Mouse (Mus musculus) bone marrow macrophage, adult 2 months (primary cell): ENCODE results near the gene Prss27. TPM values are rescaled to one million over a fixed set of nuclear protein-coding genes. Genes with fewer than 3 reads are reported as not detected.

ENCODE experiments used
- H3K27ac ChIP-seq: 2 replicates; pipeline ENCODE4 v1.5.1; 2012; ENCODE audit warnings: low read depth, low read length; ENCODE audit not compliant: insufficient read depth
- H3K4me1 ChIP-seq: 2 replicates; pipeline ENCODE4 v1.6.1; 2012; ENCODE audit warnings: low read length; ENCODE audit not compliant: control insufficient read depth, insufficient read depth
- H3K4me3 ChIP-seq: 2 replicates; pipeline ENCODE4 v1.5.1; 2012; ENCODE audit warnings: mild to moderate bottlenecking, low read length, moderate library complexity; ENCODE audit not compliant: insufficient read depth
- CTCF ChIP-seq: IDR thresholded peaks from 2 replicates; pipeline ENCODE4 v1.5.1; 2012; ENCODE audit warnings: low read depth, mild to moderate bottlenecking, low read length, moderate library complexity
- POLR2A ChIP-seq: IDR thresholded peaks from 2 replicates; pipeline ENCODE4 v1.6.1; 2012; ENCODE audit warnings: mild to moderate bottlenecking, low read depth, low read length, borderline replicate concordance
- polyA plus RNA-seq: library from polyadenylated mRNA; stranded (reverse); fragments of >200 nt; gene quantifications from 2 replicates; pipeline ENCODE4 v1.2.4, GENCODE M21; 2012; ENCODE audit not compliant: missing spikeins, insufficient read depth, insufficient read length

Gene Prss27
- polyA plus RNA-seq, 1 experiment: not detected

DNA sequence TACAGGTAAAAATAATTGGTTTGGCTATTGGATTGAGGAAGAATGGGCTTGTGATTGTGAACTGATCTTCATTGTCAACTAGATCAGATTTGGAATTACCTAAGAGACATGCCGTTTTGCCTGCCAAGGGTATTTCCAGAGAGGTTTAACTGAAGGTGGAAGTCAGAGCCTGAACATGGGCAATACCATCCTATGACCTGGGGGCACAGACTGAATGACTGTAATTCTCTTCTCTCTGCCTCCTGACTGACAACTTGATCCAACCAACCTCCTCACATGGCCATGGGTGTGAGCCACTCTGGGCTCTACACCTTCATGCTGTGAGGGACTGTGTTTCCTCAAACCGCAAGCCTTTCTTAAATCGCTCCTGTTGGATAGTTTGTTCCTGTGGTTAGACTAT, 32.9 kb upstream of the Prss27 start:
- H3K4me1 ChIP-seq: peaks cover 29% of the 10 kb centered on the region
- no peak overlapping the region for H3K27ac ChIP-seq
- H3K4me3 ChIP-seq: no peak overlapping the region
- no peak for TF ChIP-seq CTCF
- TF ChIP-seq POLR2A: no peak

DNA sequence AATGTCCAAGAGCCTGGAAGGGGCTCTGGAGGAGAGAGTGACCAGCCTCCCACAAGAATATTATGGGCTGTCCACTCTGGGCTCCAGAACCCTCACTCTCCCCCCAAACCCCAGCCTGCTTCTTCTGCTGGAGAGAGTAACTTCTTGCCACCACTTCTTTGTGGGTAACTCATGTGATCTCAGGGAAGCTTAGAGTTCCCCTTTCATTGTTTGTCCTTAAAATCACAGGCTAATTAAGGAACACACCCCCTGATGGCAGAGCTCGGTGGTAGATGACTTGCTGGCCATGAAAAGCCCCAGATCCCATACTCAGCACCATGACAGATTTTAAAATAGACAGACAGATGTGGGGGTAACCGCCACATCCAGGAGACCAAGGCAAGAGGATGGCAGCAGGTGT, 31.0 kb upstream of the Prss27 start:
- peaks cover 29% of the 10 kb centered on the region for H3K4me1 ChIP-seq
- no peak for TF ChIP-seq CTCF
- no peak for TF ChIP-seq POLR2A
- H3K4me3 ChIP-seq: peak overlapping the region; percentile 15
- peak overlapping the region; percentile 97 for H3K27ac ChIP-seq

DNA sequence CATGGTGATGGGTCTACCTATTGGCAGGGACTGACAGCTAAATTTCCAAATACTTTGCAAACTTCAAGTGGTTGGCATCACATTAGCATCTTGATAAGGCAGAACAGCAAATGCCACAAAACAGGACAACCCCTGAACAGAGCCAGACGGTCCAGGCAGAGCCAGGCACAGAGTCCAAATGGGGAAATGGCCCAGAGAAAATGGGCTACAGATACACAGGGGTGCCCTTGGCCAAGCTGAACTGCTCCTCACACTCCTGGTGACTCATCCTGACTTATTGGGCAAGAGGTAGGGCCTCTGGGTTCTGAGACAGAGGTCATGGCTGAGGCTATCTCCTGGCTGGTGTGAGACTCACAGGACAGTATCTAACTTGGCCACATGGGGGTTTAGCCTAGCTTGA, 30.6 kb upstream of the Prss27 start:
- Histone ChIP-seq H3K4me1 (peaks cover 29% of the 10 kb centered on the region), H3K27ac (peak overlapping the region; percentile 97), H3K4me3 (peak overlapping the region; percentile 15)
- TF ChIP-seq POLR2A (no peak), CTCF (no peak)

DNA sequence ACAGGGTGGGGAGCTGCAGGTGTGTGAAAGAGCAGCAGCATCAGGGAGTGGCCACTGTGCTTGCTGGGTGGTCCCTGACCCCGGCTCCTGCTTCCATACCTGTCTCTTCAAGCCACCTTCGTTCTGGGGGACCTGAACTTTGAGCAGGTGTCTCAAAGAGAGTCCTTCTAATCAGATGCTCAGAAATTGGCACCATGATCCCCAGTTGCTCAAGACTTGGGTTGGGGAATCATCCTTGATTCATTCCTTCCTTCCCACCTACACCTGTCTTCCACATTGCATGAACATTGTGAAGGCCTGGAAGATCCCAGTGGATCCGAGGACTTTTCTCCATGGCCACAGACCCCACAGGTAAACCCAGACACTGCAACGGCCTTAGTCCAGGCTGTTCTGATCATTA, 29.8 kb upstream of the Prss27 start:
- TF ChIP-seq POLR2A: no peak
- no peak for TF ChIP-seq CTCF
- Histone ChIP-seq H3K4me1 (peaks cover 33% of the 10 kb centered on the region), H3K4me3 (no peak overlapping the region), H3K27ac (peak overlapping the region; percentile 97)

DNA sequence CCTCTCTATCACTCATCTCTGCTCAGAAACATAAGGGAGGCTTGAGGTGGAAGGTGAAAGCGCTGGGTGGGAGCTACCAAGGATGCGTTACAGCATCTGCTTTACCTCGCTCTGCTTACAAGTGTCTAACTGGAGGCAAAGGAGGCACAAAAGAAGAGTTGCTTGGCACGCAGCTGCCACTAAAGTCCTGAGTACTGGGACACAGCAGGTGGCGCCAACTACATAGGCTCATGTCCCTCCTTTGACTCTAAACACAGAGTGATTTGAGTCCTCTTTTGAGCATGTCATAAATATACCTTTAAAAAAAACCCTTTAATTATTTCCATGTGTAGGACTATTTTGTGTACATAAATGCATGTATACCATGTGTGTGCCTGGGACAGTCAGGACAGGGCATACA, 28.3 kb upstream of the Prss27 start:
- Histone ChIP-seq H3K4me3 (no peak overlapping the region), H3K27ac (no peak overlapping the region), H3K4me1 (peaks cover 30% of the 10 kb centered on the region)
- no peak; the same call in 1 of the 2 replicates for TF ChIP-seq CTCF
- no peak for TF ChIP-seq POLR2A

DNA sequence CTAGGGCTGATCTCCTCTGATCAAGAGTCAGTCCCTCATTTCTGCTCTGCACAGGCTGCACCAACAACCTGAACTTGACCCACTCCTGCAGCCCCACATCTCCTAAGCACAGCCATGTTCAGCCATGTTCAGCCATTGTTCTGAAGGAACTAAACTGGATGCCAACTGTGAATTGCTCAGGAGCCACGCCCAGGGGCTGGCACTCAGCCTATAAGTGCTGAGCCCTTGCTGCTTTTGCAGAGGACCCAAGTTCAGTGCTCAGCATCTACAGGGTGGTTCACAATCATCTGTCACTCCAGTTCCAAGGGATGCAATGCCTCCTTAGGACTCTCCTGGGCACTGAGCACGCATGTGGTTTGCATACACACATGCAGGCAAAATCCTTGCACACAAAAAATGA, 25.0 kb upstream of the Prss27 start:
- Histone ChIP-seq H3K4me1 (peaks cover 10% of the 10 kb centered on the region), H3K27ac (no peak overlapping the region), H3K4me3 (no peak overlapping the region)
- TF ChIP-seq POLR2A (no peak), CTCF (no peak)

DNA sequence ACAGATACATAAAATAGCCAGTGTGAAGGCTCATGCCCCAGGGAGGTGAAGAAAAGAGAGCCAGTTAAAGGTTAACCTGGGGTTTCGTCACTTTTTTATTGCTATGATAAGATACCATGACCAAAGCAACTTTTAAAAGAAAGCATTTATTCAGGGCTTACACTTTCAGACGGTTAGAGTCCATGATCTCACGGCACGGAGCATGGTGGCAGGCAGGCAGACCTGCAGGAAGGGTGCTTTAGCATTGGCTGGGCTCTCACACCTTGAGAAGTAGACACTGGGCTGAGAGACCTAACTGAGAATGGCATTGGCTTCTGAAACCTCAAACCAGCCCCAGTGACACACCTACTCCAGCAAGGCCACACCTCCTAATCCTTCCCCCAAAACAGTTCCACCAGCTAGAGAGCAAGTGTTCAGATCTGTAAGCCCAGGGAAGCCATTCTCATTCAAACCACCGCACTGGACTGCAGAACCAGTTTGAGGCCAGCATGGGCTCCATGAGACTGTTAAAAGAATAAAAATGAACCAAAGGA, 23.4 kb upstream of the Prss27 start:
- Histone ChIP-seq H3K4me1 (peaks cover 4% of the 10 kb centered on the region), H3K27ac (no peak overlapping the region), H3K4me3 (no peak overlapping the region)
- no peak for TF ChIP-seq POLR2A
- no peak for TF ChIP-seq CTCF

DNA sequence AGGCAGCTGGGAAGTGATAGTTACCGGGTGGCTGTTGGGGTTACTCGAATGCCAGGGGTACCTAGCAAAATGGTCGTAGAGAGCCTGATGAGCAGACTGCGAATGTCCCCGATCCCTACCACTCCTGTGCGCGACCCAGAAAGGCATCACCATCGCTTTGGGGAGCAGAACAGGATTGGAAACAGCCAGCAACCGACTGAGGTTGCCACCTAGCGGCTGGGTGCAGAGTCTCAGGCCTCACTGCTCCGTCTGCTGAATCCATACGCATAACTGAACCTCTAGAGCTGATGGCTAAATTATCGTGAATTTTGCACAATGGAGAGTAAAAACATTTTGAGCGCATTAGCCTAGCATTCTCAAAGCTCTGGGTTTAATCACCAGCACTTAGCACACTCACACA, 22.2 kb upstream of the Prss27 start:
- Histone ChIP-seq H3K4me3 (peak overlapping the region; percentile 52), H3K4me1 (peaks cover 4% of the 10 kb centered on the region), H3K27ac (no peak overlapping the region)
- TF ChIP-seq CTCF: peak; percentile 75
- TF ChIP-seq POLR2A: no peak

DNA sequence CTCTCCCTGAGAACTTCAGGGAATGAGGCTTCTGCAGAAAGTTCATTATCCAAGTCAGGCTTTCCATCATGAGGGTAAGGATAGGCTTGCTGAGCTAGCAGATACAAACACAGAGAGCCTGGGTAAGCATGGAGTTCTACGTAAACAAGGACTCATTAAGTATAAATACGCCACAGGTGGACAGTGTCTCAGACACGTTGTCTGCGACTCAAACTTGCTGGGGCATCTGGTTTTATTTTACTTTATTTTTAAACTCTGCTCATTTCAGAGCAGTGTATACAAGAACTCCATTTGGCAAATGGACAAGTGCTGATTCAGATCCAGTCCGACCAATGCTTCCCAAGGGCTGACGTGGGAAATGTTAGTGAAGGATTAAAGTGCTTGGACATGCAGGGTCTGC, 17.2 kb upstream of the Prss27 start:
- H3K27ac ChIP-seq: no peak overlapping the region
- H3K4me1 ChIP-seq: peaks cover 15% of the 10 kb centered on the region
- no peak overlapping the region for H3K4me3 ChIP-seq
- TF ChIP-seq POLR2A (no peak), CTCF (no peak)

DNA sequence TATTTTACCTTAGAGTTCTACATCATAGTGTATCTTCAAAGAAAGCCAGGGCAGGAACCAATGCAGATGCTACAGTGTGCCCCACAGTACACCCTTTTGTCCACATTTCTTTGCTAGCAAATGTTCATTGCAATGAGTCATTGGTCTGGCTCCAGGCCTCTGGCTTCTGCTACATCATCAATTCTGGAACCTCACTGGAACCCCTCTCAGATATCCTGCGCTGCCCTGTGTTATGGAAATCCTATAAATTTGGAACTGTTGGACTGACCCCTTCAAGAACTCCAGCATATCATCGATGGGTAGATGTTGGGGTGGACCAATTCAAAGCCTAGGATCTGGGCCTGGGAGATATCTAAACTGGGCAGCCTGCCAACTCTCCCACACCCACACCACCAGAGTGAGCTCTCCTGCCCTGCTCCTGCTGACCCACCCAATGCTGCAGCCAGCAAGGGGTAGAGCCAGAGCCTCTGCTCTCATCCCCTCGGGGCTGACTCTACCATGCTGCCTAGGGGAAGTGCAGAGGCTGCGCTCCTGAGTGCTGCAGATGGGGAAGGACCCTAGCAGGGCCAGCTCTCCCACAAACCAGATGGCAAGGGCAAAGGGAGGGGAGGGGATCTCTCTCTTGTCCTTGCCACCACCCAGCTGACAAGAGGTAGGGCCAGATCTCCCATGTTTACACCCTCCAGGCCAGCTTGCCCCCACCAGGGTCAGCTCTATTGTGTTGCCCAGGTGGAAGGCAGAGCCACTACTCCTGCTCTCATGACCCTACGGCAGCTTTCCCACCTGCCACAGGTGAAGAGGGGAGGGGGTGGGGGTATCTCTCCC, 16.4 kb upstream of the Prss27 start:
- Histone ChIP-seq H3K4me3 (no peak overlapping the region), H3K4me1 (peaks cover 15% of the 10 kb centered on the region)
- no peak for TF ChIP-seq CTCF
- no peak for TF ChIP-seq POLR2A

More for the DNA sequence above, 16.4 kb upstream of the Prss27 start:
- H3K27ac ChIP-seq: no peak overlapping the region
